Mouse (Mus musculus): ENCODE data around the gene Znrf1.

DNA sequence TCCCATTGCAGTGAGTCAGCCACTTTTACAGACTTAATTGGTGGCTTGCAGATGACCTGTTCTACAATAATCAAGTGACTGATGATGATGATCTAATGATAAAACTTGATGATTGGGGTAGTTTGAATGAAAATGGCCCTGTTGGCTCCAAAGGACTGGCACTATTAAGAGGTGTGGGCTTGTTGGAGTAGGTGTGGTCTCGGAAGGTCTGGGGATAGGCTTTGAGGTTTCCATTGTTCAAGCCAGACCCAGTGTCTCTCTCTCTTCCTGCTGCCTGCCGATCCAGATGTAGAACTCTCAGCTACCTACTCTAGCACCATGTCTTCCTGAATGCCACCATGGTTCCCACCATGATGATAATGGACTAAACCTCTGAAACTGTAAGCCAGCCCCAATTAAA lies 52.4 kb downstream of the Znrf1 start:
- no peak for TF ChIP-seq CTCF (IDR thresholded peaks at IDR 0.05; ENCODE audit: borderline replicate concordance, insufficient read depth, low read length)
- TF ChIP-seq POLR2A (IDR thresholded peaks at IDR 0.05; ENCODE audit: low read depth, low read length), result no peak

Data from embryonic fibroblast, embryonic 13.5 days (primary cell).